Mouse (Mus musculus) bone marrow, adult 2 months (tissue): ENCODE measurements around the gene Dstyk. TPM values are rescaled to one million over a fixed set of nuclear protein-coding genes. Genes with fewer than 3 reads are reported as not detected.

Experiments used
- H3K27ac ChIP-seq: fragments of 200-500 bp; 2 replicates; pipeline ENCODE4 v1.5.1; 2012; ENCODE audit warnings: low read depth, mild to moderate bottlenecking, control low read depth, inconsistent platforms, low read length; ENCODE audit not compliant: control insufficient read depth, poor library complexity, insufficient read depth
- H3K4me1 ChIP-seq: fragments of 200-500 bp; 2 replicates; pipeline ENCODE4 v1.6.1; 2011; ENCODE audit warnings: low read length; ENCODE audit not compliant: control insufficient read depth, insufficient read depth
- H3K4me3 ChIP-seq: fragments of 200-500 bp; replicated peaks from 2 replicates; pipeline ENCODE3; 2011; ENCODE audit warnings: mild to moderate bottlenecking, low read depth, low read length, control low read depth; ENCODE audit not compliant: control insufficient read depth
- CTCF ChIP-seq: fragments of 200-500 bp; IDR thresholded peaks from 2 replicates; pipeline ENCODE4 v1.5.1; 2011; ENCODE audit warnings: low read length, control low read depth; ENCODE audit not compliant: control insufficient read depth, insufficient read depth
- POLR2A ChIP-seq: fragments of 200-500 bp; IDR thresholded peaks from 2 replicates; pipeline ENCODE4 v1.6.1; 2011; ENCODE audit warnings: low read depth, mild to moderate bottlenecking, control low read depth, low read length, borderline replicate concordance; ENCODE audit not compliant: control insufficient read depth
- WGBS: fragments of 180-500 bp; shearing (Covaris S2); methylation state at CpG from one replicate; pipeline ENCODE4 v1.1.7; 2018; 5-methylcytosine and 5-hydroxymethylcytosine counted together
- polyA plus RNA-seq: library from polyadenylated mRNA; stranded (reverse); fragments of >200 nt; gene quantifications from 2 replicates; pipeline ENCODE4 v1.2.4, GENCODE M21; 2011; ENCODE audit warnings: low replicate concordance; ENCODE audit not compliant: missing spikeins, insufficient read depth, insufficient read length

Dstyk gene
- polyA plus RNA-seq, 1 experiment: 13.7 TPM

- peak within 1 kb of the TSS; percentile 86 for H3K27ac ChIP-seq
- WGBS: under 1% methylated on average over 50 of the region's 50 CpGs
These were observed 26.4 kb upstream of the Dstyk start, which contains the start of gene Tmcc2 for GRCm38 (mm10) chr1:132390691-132391579. TSS of gene Tmcc2 (minus strand) at chr1:132391281.

GRCm38 (mm10) chr1:132391580-132392022 is 25.8 kb upstream of the Dstyk start:
- H3K4me1 ChIP-seq: no peaks in the 10 kb centered on the region
- H3K4me3 ChIP-seq: peak overlapping the region; percentile 74
- H3K27ac ChIP-seq: peak overlapping the region; percentile 55
- 5% methylated on average over 54 of the region's 54 CpGs for WGBS
- peak; percentile 59; the same call in 1 of the 2 replicates for TF ChIP-seq POLR2A
- TF ChIP-seq CTCF: no peak

More at GRCm38 (mm10) chr1:132390691-132391579, 26.4 kb upstream of the Dstyk start, which contains the start of gene Tmcc2:
- Histone ChIP-seq H3K4me1 (no peaks in the 10 kb centered on the region), H3K4me3 (peak within 1 kb of the TSS; percentile 74)
- peak; percentile 40; the same call in 1 of the 2 replicates for TF ChIP-seq POLR2A
- no peak for TF ChIP-seq CTCF

GRCm38 (mm10) chr1:132392872-132393271 is 24.5 kb upstream of the Dstyk start:
- H3K4me3 ChIP-seq: no peak overlapping the region
- H3K4me1 ChIP-seq: no peaks in the 10 kb centered on the region
- WGBS: 83% methylated on average over 5 of the region's 5 CpGs
- no peak overlapping the region for H3K27ac ChIP-seq
- TF ChIP-seq CTCF (no peak), POLR2A (no peak)

GRCm38 (mm10) chr1:132396705-132397104 is 20.6 kb upstream of the Dstyk start:
- no peak for TF ChIP-seq CTCF
- TF ChIP-seq POLR2A: no peak
- no peak overlapping the region for H3K27ac ChIP-seq
- H3K4me3 ChIP-seq: no peak overlapping the region
- WGBS: 76% methylated on average over 2 of the region's 2 CpGs
- no peaks in the 10 kb centered on the region; the same call in 1 of the 2 replicates for H3K4me1 ChIP-seq

- Histone ChIP-seq H3K27ac (no peak overlapping the region), H3K4me3 (no peak overlapping the region), H3K4me1 (no peaks in the 10 kb centered on the region; the same call in 1 of the 2 replicates)
- TF ChIP-seq CTCF (no peak), POLR2A (no peak)
- WGBS: 68% methylated on average over 1 of the region's 1 CpGs
These were observed 16.8 kb upstream of the Dstyk start for GRCm38 (mm10) chr1:132400538-132400937.

- 91% methylated on average over 1 of the region's 1 CpGs for WGBS
- Histone ChIP-seq H3K4me3 (no peak overlapping the region), H3K27ac (no peak overlapping the region), H3K4me1 (no peaks in the 10 kb centered on the region; the same call in 1 of the 2 replicates)
- no peak for TF ChIP-seq CTCF
- TF ChIP-seq POLR2A: no peak
These were observed 15.5 kb upstream of the Dstyk start for GRCm38 (mm10) chr1:132401843-132402242.

- 33% methylated on average over 3 of the region's 3 CpGs for WGBS
- Histone ChIP-seq H3K4me1 (peaks cover 3% of the 10 kb centered on the region; the same call in 1 of the 2 replicates), H3K27ac (no peak overlapping the region), H3K4me3 (no peak overlapping the region)
- TF ChIP-seq CTCF: no peak
These were observed 6.7 kb upstream of the Dstyk start for GRCm38 (mm10) chr1:132410657-132411056.

- Histone ChIP-seq H3K4me1 (peaks cover 5% of the 10 kb centered on the region; the same call in 1 of the 2 replicates), H3K27ac (no peak overlapping the region), H3K4me3 (peak overlapping the region; percentile 35)
- 22% methylated on average over 8 of the region's 8 CpGs for WGBS
- TF ChIP-seq CTCF: no peak
- TF ChIP-seq POLR2A: no peak
These were observed 962 bp upstream of the Dstyk start for GRCm38 (mm10) chr1:132416244-132416942.
